Mouse (Mus musculus): ENCODE data around the gene Hoxa2. TPM values are rescaled to one million over a fixed set of nuclear protein-coding genes. Genes with fewer than 3 reads are reported as not detected.
A peak's percentile ranks its signal among the peaks of the same experiment; 100 is the strongest.

Gene Hoxa2
- polyA plus RNA-seq, 1 experiment = 0.16 TPM

DNA sequence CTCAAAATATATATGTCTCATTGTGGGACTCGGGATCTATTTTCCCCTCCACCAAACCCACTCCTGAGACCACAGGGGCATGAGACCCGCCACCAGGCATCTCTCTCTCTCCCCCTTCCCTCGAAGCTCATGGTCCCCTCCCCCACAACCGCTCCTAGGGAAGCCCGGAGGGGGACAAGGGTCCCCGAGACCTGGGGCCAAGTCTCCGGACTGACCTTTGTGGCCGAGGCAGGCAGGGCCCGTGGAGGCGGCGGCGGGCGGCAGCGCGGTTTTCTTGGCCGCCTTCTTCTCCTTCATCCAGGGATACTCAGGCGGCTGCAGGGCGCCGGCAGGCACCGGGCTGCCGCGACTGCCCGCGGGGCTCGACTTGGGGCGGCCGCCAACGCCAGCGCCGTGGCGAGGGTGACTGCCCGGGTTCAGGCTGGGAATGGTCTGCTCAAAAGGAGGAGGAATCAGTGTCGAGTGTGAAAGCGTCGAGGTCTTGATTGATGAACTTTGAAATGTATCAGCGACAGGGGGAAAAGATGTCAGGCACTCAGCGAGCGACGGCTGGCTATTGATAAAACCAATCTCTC, 493 bp downstream of the Hoxa2 start:
- TF ChIP-seq MYOD1 (IDR thresholded peaks at IDR 0.05; ENCODE audit: control insufficient read depth, insufficient read length, low read depth) (no peak), USF1 (IDR thresholded peaks at IDR 0.05; ENCODE audit: low read depth) (no peak), FOSL1 (IDR thresholded peaks at IDR 0.05; ENCODE audit: insufficient read depth, low read length, poor library complexity, severe bottlenecking) (no peak), MYOG (IDR thresholded peaks at IDR 0.05; ENCODE audit: control insufficient read depth, extremely low read depth, insufficient read length) (no peak), MAX (IDR thresholded peaks at IDR 0.05) (no peak), CEBPB (IDR thresholded peaks at IDR 0.05; ENCODE audit: low read depth) (no peak), CTCF (IDR thresholded peaks at IDR 0.05; ENCODE audit: control insufficient read depth, insufficient read depth, insufficient read length) (no peak)
- Histone ChIP-seq H3K79me3 (ENCODE audit: low read depth) (peaks cover 17% of the 10 kb centered on the region), H3K79me2 (ENCODE audit: control insufficient read depth, insufficient read depth) (peaks cover 35% of the 10 kb centered on the region), H3K27me3 (ENCODE audit: control insufficient read depth, insufficient read depth, insufficient read length) (no peaks in the 10 kb centered on the region), H3K36me3 (ENCODE audit: control insufficient read depth, insufficient read depth) (peaks cover 22% of the 10 kb centered on the region), H3K4me3 (ENCODE audit: insufficient read depth, poor library complexity, severe bottlenecking) (no peak overlapping the region), H3ac (ENCODE audit: control insufficient read depth, insufficient read length, low read depth) (no peak overlapping the region)

DNA sequence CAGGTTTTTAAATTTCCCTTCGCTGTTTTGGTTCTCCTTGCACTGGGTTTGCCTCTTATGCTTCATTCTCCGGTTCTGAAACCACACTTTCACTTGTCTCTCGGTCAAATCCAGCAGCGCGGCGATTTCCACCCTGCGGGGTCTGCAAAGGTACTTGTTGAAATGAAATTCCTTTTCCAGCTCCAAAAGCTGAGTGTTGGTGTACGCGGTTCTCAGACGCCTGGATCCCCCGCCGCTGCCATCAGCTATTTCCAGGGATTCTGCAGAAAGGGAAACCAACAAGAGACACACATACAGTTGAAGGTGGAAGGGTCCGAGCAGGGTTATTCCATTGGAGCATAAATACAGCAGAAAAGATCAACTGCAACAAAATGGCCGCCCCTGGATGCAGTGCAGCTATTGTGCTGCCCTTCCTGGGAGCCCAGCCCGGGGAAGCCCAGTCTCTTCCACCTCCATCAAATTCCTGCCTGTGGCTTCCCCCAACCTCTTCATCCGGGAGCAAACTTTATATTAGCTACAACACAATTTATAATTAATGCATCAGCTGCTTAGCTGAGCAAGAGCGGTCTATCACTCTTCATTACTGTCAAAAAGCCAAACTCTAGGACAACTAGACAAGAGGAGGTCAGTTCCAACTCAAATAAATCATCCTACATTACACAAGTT, 1.1 kb downstream of the Hoxa2 start:
- H3K79me3 ChIP-seq (ENCODE audit: low read depth) = peaks cover 18% of the 10 kb centered on the region
- H3K27me3 ChIP-seq (ENCODE audit: control insufficient read depth, insufficient read depth, insufficient read length) = no peaks in the 10 kb centered on the region

DNA sequence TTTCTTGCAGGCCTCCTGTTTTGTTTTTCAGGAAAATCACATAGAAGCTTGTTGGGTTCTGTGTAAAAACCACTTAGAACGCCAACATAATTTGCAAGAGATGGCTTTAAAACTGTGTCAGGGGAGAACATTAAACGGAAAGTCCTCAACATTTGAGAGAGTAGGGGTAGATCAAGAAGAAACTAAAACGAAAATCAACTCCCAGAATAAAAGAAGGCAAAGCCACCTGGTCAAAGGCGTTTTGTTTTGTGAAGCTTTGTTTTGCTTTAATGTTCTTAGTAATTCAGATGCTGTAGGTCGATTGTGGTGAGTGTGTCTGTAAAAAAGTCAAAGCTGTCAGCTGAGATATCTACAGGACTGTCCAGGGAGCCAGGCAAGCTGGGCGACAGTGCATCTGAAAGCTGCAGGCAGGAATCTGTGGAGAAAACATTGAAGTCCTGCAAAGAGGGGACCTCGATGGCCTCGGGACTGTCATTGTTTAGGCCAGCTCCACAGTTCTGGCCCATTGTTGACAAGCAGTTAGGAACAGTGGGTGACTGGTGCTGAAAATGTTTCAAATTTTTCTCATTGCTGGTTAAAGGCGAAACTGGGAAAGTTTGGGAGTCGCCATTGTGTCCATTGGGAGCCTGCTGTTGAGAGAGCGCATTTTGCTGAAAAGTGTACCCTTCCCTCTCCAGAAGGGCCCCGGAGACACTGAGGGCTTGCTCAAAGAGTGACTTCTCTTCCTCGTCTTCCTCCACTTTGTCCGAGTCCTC, 1.8 kb downstream of the Hoxa2 start:
- peaks cover 19% of the 10 kb centered on the region for H3K36me3 ChIP-seq (ENCODE audit: control insufficient read depth, insufficient read depth)
- no peak overlapping the region for H3K4me3 ChIP-seq (ENCODE audit: insufficient read depth, poor library complexity, severe bottlenecking)
- no peak overlapping the region for H3ac ChIP-seq (ENCODE audit: control insufficient read depth, insufficient read length, low read depth)
- H3K79me2 ChIP-seq (ENCODE audit: control insufficient read depth, insufficient read depth) = peaks cover 42% of the 10 kb centered on the region
- TF ChIP-seq CTCF (IDR thresholded peaks at IDR 0.05; ENCODE audit: control insufficient read depth, insufficient read depth, insufficient read length) (no peak), MYOG (IDR thresholded peaks at IDR 0.05; ENCODE audit: control insufficient read depth, extremely low read depth, insufficient read length) (no peak), MYOD1 (IDR thresholded peaks at IDR 0.05; ENCODE audit: control insufficient read depth, insufficient read length, low read depth) (no peak), USF1 (IDR thresholded peaks at IDR 0.05; ENCODE audit: low read depth) (no peak), CEBPB (IDR thresholded peaks at IDR 0.05; ENCODE audit: low read depth) (no peak), FOSL1 (IDR thresholded peaks at IDR 0.05; ENCODE audit: insufficient read depth, low read length, poor library complexity, severe bottlenecking) (no peak), MAX (IDR thresholded peaks at IDR 0.05) (no peak)
- no peaks in the 10 kb centered on the region for H3K27me3 ChIP-seq (ENCODE audit: control insufficient read depth, insufficient read depth, insufficient read length)
- H3K79me3 ChIP-seq (ENCODE audit: low read depth) = peaks cover 18% of the 10 kb centered on the region

More for the DNA sequence above, 1.1 kb downstream of the Hoxa2 start:
- no peak overlapping the region for H3K4me3 ChIP-seq (ENCODE audit: insufficient read depth, poor library complexity, severe bottlenecking)
- TF ChIP-seq FOSL1 (IDR thresholded peaks at IDR 0.05; ENCODE audit: insufficient read depth, low read length, poor library complexity, severe bottlenecking) (no peak), CEBPB (IDR thresholded peaks at IDR 0.05; ENCODE audit: low read depth) (no peak), USF1 (IDR thresholded peaks at IDR 0.05; ENCODE audit: low read depth) (no peak), MYOG (IDR thresholded peaks at IDR 0.05; ENCODE audit: control insufficient read depth, extremely low read depth, insufficient read length) (no peak), CTCF (IDR thresholded peaks at IDR 0.05; ENCODE audit: control insufficient read depth, insufficient read depth, insufficient read length) (no peak), MYOD1 (IDR thresholded peaks at IDR 0.05; ENCODE audit: control insufficient read depth, insufficient read length, low read depth) (no peak), MAX (IDR thresholded peaks at IDR 0.05) (no peak)
- peaks cover 42% of the 10 kb centered on the region for H3K79me2 ChIP-seq (ENCODE audit: control insufficient read depth, insufficient read depth)
- peaks cover 22% of the 10 kb centered on the region for H3K36me3 ChIP-seq (ENCODE audit: control insufficient read depth, insufficient read depth)
- no peak overlapping the region for H3ac ChIP-seq (ENCODE audit: control insufficient read depth, insufficient read length, low read depth)

DNA sequence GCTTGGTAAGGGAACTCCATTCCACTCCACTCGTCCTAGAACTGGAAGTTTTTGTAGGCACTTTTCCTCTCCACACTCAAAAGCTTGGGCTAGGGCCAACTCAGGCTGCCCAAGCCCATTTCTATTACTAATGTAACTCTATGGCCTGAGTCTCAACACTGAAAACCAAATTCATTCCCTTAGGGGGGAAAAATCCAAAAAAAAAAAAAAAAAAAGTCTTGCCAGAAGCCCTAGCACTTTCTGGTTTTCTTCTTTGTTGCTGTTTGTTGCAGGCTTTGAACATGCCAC, 2.6 kb downstream of the Hoxa2 start:
- Histone ChIP-seq H3K27me3 (ENCODE audit: control insufficient read depth, insufficient read depth, insufficient read length) (no peaks in the 10 kb centered on the region), H3K79me2 (ENCODE audit: control insufficient read depth, insufficient read depth) (peaks cover 42% of the 10 kb centered on the region), H3K79me3 (ENCODE audit: low read depth) (peaks cover 18% of the 10 kb centered on the region), H3ac (ENCODE audit: control insufficient read depth, insufficient read length, low read depth) (no peak overlapping the region), H3K36me3 (ENCODE audit: control insufficient read depth, insufficient read depth) (peaks cover 19% of the 10 kb centered on the region), H3K4me3 (ENCODE audit: insufficient read depth, poor library complexity, severe bottlenecking) (no peak overlapping the region)
- TF ChIP-seq MYOD1 (IDR thresholded peaks at IDR 0.05; ENCODE audit: control insufficient read depth, insufficient read length, low read depth) (no peak), MYOG (IDR thresholded peaks at IDR 0.05; ENCODE audit: control insufficient read depth, extremely low read depth, insufficient read length) (no peak), CEBPB (IDR thresholded peaks at IDR 0.05; ENCODE audit: low read depth) (no peak), CTCF (IDR thresholded peaks at IDR 0.05; ENCODE audit: control insufficient read depth, insufficient read depth, insufficient read length) (no peak), USF1 (IDR thresholded peaks at IDR 0.05; ENCODE audit: low read depth) (no peak), MAX (IDR thresholded peaks at IDR 0.05) (no peak), FOSL1 (IDR thresholded peaks at IDR 0.05; ENCODE audit: insufficient read depth, low read length, poor library complexity, severe bottlenecking) (no peak)

DNA sequence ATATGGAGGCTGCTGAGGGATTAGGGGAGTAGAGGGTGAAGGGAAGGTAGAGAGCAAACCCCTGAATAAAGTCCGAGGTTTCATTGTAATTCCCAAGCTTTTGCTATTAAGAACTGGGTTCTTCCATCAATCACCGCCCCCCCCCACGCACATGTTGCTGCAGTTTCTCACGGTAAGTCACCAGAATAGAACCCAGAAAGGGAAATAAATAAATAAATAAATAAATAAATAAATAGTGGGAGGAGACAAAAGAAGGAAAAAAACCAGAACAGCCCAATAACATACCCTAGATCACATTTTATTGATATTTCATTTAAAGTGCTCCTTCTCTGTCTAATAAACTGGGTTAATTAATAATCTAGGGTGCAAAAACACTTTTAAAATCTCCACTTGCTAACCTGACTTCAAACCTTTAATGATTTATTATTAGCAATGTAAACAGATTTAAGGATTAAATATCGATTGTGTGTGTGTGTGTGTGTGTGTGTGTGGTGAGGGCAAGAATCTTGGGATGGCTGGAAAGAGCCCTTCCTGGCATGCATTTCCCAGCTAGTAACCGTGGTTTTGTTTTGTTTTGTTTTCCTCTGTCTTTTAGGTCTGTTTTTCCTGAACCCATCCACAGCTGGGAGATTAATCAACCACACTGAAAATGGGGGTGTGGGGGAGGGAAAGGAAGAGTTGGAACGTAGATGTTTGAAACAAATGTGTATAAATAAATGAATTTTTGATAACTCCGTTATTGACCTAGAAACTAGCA, 3.1 kb downstream of the Hoxa2 start:
- Histone ChIP-seq H3K79me3 (ENCODE audit: low read depth) (peaks cover 18% of the 10 kb centered on the region), H3K4me3 (ENCODE audit: insufficient read depth, poor library complexity, severe bottlenecking) (no peak overlapping the region), H3K79me2 (ENCODE audit: control insufficient read depth, insufficient read depth) (peaks cover 42% of the 10 kb centered on the region), H3K36me3 (ENCODE audit: control insufficient read depth, insufficient read depth) (peaks cover 19% of the 10 kb centered on the region), H3K27me3 (ENCODE audit: control insufficient read depth, insufficient read depth, insufficient read length) (no peaks in the 10 kb centered on the region), H3ac (ENCODE audit: control insufficient read depth, insufficient read length, low read depth) (peak overlapping the region; percentile 40)
- TF ChIP-seq MYOG (IDR thresholded peaks at IDR 0.05; ENCODE audit: control insufficient read depth, extremely low read depth, insufficient read length) = no peak
